Mouse (Mus musculus): ENCODE data around the gene Ak1.
A peak's percentile ranks its signal among the peaks of the same experiment; 100 is the strongest.

Gene Ak1

GRCm38 (mm10) chr2:32621517-32621859 is at the start of gene Ak1:
Gene Ak1 (plus strand): TSS chr2:32621758.
- DNase-seq (ENCODE audit: low read depth) = no peak

DNA sequence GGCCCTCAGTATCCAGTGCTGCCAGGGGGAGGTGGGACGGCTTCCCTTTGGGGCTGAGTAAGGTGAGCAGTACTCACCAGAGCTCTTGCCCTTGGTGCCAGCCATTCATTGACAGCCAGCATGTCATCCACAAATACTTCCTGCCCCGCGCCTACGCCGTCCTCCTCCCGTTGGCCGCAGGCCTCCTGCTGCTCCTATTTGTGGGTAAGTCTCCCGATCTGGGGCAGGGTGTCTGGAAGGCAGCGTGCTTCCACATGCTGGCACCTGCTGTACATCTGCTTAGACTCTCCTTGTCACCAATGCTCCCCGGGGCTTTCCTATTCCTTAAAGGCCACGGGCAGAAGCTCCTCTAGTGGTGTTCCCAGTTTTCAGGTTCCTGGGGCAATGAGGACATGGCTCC is 49.4 kb upstream of the Ak1 start:
- DNase-seq (ENCODE audit: low read depth) = no peak

DNA sequence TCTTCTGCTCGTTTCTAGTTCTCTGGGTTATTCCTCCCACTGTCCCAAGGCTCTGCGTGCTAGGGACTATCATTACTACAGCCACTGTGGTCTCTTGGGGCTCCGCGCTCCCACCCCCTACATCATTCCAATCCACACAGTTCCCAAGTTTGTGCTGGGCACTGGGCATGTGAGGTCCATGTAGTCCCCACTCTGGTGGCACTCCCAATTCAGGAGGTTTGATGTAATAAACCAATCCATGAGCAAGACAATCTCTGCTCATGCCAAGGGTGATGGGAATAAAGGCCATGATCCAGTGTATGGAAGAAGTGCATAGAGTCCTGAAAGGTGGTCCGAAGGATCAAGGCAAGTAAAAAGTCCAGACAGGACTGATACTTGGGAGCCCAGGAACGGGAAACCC is 47.1 kb upstream of the Ak1 start, which contains the start of gene Pip5kl1:
TSS of gene Pip5kl1 (plus strand) at position 301 of the 400 bp plus-strand sequence.
- no peak for DNase-seq (ENCODE audit: low read depth)

DNA sequence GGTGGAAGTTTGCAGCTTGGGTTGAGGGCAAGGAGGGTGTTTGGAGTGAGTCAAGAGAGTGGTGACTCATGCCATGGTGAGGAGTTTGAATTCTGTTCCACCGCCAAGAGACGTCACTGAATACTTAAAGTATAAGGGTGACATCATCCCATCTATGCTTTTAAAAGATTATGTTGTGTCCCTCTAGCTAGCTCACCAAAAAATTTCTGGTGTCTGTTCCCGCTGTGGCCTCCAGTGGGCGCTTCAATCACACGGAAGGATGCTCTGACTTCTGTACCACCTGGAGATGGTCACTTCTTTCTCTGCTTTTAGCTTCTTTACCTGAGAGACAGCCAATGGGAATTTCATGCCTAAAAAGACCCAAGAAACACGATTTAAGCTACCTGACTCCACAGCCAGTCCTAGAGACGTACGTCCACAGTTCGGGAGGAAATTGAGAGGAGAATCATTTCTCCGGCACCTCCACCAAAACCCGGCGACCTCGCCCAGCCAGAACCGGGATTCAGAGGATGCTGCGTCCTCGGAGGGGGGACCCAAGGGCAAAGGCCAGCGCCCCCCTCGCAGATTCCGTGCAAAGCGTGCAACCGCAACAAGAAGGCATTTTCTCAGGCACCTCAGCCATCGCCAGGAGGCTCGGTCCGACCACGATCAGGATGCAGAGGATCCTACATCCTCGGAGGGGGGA is 46.5 kb upstream of the Ak1 start:
- DNase-seq (ENCODE audit: low read depth) = peak; percentile 70

GRCm38 (mm10) chr2:32575586-32576160 is 45.9 kb upstream of the Ak1 start, which contains the start of gene 9430097D07Rik:
Gene 9430097D07Rik (minus strand): TSS chr2:32575684.
- peak; percentile 60 for DNase-seq (ENCODE audit: low read depth)

GRCm38 (mm10) chr2:32576532-32576931 is 45.0 kb upstream of the Ak1 start:
- DNase-seq (ENCODE audit: low read depth) = no peak

DNA sequence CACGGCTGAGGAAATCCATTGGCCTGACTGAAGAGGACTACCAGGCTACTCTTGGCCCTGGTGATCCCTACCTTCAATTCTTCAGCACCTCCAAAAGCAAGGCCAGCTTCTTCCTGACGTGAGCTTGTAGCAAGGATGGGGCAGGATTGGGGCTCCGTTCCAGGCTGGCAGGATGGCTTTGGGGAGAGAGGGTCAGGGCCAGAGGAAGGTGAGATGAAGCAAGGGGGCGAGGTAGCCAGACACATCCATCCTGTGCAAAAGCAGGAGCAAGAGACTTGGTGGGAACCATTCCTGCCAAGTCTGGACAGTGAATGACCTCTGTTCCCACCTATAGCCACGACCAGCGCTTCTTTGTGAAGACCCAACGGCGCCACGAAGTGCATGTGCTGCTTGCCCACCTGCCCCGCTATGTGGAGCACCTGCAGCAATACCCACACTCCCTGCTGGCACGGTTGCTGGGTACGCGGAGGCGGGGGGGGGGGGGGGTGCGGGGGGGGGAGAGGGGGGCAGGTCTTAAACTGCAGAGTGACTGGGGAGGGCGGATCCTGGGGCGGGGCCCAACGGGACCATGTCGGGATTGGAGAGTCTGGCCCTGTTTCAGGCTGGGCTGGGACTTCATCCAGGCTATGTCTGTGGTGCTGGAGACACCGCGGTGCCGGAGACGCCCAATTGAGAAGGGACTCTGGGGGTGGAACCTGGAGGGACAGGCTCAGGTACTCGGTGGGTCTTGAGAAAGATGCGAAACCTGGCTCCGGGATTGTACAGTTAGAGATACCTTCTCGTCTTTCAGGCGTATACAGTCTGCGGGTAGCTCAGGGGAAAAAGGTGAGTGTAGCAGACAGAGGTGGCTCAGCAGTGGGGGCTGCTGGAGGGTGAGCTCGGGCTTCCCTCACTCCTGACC is 43.2 kb upstream of the Ak1 start:
- DNase-seq (ENCODE audit: low read depth) = no peak

DNA sequence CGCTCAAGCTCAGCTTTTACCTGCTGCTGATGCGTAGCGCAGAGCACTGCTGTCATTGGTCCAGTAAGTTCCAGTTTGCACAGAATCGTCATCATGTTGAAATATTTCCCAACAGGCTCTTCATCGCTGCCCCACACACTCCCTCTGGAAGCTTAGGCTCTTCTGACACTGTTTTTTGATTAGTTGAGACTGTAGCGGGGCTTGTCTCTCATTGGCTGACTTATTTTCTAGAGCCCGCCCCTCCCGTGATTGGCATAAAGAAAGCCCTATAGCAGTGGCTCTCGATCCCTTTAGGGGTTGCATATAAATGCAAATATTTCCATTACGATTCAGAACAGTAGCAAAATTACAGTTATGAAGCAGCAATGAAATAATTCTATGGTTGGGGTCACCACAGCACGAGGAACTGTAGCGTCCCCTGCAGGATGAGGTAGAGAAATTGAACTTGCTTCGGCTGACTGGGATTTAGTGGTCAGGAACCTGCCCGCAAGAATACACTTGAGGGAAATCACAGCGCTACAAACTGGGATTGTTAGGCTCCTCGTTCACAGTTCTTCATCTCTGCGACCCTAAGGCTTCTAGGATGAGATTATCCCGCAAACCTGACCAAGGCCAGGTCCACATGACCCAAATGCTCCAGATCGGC is 40.0 kb upstream of the Ak1 start:
- peak; percentile 53 for DNase-seq (ENCODE audit: low read depth)

DNA sequence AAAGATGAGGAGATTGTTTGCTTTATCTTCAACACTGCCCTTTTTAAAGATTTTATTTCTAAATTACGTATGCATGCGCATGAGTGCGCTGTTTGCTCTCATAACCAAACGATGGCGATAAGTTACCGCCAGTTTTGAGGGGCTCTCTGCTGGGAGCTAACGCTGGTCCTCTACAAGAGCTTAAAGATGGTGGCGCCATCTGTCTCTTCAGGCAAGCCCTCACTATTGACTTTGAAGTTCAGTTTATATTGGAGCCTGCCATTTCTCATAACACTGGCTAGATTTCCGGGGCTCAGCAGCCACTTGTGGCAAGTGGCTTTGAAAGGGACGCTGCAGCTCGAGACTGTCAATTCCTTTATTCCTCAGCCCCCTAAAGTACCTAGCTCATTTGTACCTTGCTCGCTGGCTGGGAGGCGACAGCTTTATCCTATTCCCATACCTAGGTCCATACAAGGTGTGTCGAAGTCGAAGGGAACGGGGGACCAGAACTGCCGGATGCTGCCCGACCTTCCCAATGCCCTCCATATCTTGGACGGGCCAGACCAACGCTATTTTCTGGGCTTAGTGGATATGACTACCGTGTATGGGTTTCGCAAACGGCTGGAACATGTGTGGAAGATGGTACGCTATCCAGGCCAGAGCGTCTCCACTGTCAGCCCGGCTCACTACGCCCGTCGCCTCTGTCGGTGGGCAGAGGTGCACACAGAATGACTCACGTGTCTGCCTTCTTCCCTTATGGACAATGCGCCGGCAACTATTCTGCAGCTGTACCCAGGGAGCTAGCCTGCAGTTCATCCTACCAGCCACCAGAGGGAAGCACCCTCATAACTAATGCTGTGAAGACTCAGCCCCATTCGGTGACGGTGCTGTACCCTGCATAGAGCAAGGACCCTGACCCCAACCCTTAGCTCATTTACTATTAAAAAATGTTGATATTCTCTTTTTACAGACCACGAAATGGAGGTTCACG is 38.4 kb upstream of the Ak1 start:
- DNase-seq (ENCODE audit: low read depth) = peak; percentile 76

- DNase-seq (ENCODE audit: low read depth) = no peak
These were observed 36.3 kb upstream of the Ak1 start for GRCm38 (mm10) chr2:32585149-32585714.

DNA sequence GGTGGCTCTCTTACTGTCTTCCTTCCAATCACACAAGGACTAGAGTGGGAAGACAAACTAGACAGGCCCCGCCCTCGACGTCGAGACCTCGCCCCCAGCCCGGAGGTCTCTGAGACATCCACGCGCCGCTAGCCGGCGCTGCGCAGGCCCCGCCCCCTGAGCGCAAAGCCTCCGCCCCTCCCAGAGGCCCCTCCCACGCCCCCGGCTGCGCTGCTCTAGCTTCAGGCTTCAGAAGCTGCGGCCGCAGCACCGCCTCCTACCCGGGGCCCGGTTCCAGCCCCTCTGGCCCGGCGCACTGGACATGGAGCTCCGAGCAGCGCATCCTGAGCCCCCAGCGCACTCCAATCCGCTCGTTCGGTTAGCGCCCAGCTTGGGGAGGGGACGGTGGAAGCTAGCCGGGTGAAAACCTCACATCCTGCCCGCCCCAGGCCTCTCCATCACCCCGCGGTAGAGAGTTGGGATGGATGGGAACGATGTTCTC is 34.6 kb upstream of the Ak1 start, which contains the start of gene St6galnac4:
TSS of gene St6galnac4 (plus strand) at position 225 of the 481 bp plus-strand sequence.
- peak; percentile 84 for DNase-seq (ENCODE audit: low read depth)

- DNase-seq (ENCODE audit: low read depth) = no peak
These were observed 33.7 kb upstream of the Ak1 start for GRCm38 (mm10) chr2:32587731-32588321.

DNA sequence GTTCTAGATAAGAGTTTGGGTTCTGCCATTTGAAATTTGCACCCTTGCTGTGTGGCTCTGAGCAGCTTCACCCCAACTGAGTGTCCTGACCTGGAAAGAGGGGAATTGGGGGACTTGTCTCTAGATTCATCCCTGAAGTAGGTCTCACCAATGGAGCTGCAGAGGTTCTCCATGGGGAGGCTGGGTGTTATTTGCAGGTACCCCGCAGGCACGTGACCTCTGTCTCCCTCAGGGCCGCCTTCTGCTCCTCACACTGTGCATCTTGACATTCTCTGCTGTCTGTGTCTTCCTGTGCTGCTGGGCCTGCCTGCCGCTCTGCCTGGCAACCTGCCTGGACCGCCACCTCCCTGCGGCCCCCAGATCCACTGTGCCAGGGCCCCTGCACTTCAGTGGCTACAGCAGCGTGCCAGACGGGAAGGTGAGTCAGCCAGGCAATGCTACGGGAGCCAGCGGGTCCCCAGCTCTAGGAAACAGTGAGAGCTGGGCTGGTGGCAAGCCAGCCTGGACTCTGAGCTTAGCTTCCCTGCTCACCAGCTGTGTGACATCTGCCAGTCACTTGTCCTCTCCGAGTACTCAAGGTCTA is 32.3 kb upstream of the Ak1 start:
- DNase-seq (ENCODE audit: low read depth) = no peak

DNA sequence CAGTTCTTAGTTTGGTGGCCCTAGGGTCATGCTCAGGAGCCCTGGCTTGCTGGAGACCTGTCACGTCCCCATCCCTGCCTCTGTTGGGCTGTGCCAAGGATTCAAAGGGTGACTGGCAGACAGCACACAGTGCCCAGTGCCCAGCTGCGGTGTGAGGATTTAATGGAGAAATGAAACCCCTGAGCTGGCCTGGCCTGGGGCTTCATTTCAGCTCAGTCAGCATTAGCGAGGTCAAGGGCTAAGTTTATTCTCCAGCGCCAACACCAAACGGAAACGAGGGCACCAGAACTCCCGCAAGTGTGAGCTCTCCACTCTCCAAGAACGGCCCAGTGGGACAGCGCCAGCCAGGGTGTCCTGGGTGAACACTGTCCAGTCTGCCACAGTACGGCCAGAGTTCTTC is 31.3 kb upstream of the Ak1 start:
- no peak for DNase-seq (ENCODE audit: low read depth)

DNA sequence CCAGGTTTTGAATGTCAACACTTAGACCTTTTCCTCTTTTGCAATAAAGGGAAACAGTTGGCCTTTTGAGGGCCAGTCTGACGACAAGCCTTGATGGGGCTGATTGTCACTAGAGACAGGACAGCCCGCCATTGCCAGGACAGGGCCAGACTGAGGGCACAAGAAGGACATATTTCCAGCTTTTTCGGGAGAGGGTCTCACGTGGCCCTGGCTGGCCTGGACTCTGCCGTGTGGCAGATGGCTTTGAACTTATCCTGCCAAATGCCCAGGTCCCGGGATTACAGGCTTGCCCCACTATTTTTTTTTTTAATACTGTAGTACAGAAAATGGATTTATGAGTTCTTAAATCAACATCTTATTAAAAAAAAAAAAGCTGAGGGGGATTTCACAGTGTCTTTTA is 30.3 kb upstream of the Ak1 start:
- no peak for DNase-seq (ENCODE audit: low read depth)

GRCm38 (mm10) chr2:32596725-32597124 is 24.8 kb upstream of the Ak1 start:
- DNase-seq (ENCODE audit: low read depth) = no peak

DNA sequence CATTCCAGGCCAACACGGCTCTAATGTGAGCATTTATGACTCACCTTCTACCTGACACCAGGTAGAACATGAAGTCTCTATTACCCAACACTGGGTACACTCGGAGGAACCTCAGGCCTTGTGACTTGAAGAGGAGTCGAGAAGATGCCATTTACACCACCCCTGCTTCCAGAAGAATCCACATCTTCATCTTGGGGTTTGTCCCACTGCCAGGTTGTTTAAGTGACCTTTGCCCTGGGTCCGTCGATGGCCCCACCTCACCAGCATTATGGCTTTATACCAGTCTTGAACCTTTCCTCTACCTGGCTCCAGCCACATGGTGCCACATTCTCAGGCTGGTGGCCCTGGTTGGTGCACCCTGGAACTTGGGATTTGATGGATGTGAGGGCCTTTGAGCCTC is 24.3 kb upstream of the Ak1 start:
- no peak for DNase-seq (ENCODE audit: low read depth)

- no peak for DNase-seq (ENCODE audit: low read depth)
These were observed 23.9 kb upstream of the Ak1 start for GRCm38 (mm10) chr2:32597699-32598098.

GRCm38 (mm10) chr2:32598506-32598905 is 23.1 kb upstream of the Ak1 start:
- DNase-seq (ENCODE audit: low read depth) = no peak

DNA sequence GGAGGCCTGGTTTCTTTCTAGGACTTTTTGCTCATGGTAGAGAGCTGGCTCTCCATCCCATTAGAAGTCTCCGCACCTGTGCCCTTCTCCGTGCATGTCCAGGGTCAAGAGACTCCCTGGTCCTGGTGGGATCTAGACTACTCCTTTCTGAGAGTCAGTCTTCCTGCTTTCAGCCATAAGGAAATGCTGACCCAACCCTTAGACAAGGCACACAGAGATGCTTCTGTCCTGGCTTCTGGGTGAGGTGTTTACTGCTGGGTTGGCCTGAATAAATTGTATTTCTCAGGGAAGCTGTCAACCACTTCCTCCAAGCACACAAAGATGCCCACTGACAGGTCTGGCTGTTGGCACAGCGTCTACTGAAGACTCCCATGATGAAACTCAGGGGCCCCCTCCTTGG is 22.1 kb upstream of the Ak1 start, which contains the start of gene St6galnac6:
TSS of gene St6galnac6 (plus strand) at position 301 of the 400 bp plus-strand sequence.
- DNase-seq (ENCODE audit: low read depth) = no peak

Measured in c-Kit-positive CD71-positive TER-119-negative erythroid progenitor cells, embryonic 14.5 days (primary cell).